Mouse (Mus musculus): Measurements from ENCODE around the gene Cryba4. TPM values are rescaled to one million over a fixed set of nuclear protein-coding genes. Genes with fewer than 3 reads are reported as not detected.

The Cryba4 gene
- polyA plus RNA-seq, 1 experiment from 2014 or later = 1.3 TPM

- 58% methylated on average over 8 of the region's 8 CpGs for WGBS
- Histone ChIP-seq H3K4me3 (ENCODE audit: low read depth, low read length) (no peak overlapping the region), H3K27me3 (ENCODE audit: control insufficient read depth, insufficient read depth, low read length) (no peaks in the 10 kb centered on the region), H3K4me1 (ENCODE audit: control insufficient read depth, insufficient read depth, low read length) (peaks cover 5% of the 10 kb centered on the region; the same call in 1 of the 2 replicates), H3K9me3 (ENCODE audit: control insufficient read depth, low read length) (no peaks in the 10 kb centered on the region), H3K9ac (ENCODE audit: low read length) (no peak overlapping the region), H3K27ac (ENCODE audit: low read depth, low read length) (no peak overlapping the region), H3K36me3 (ENCODE audit: control insufficient read depth, insufficient read depth, low read length) (no peaks in the 10 kb centered on the region), H3K4me2 (ENCODE audit: low read depth) (no peak overlapping the region)
- DNase-seq (ENCODE audit: low spot score) (no peak), ATAC-seq (ENCODE audit: insufficient read depth, low FRiP score, low TSS enrichment) (no peak)
These were observed 7.3 kb downstream of the Cryba4 start for GRCm38 (mm10) chr5:112244890-112245615.

DNA sequence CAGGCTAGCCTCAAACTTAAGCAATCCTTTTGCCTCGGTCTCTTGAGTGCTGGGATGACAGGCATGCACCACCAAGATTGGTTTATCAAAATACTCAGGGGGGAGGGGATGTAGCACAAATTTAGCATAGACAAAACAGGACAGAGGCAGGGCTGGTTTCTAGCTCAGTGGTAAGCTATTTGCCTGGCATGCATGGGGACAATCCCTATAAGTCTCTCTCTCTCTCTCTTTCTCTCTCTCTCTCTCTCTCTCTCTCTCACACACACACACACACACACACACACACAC, 8.1 kb downstream of the Cryba4 start:
- Histone ChIP-seq H3K9ac (ENCODE audit: low read length) (no peak overlapping the region), H3K4me2 (ENCODE audit: low read depth) (no peak overlapping the region), H3K27me3 (ENCODE audit: control insufficient read depth, insufficient read depth, low read length) (no peaks in the 10 kb centered on the region), H3K4me3 (ENCODE audit: low read depth, low read length) (no peak overlapping the region), H3K27ac (ENCODE audit: low read depth, low read length) (no peak overlapping the region), H3K9me3 (ENCODE audit: control insufficient read depth, low read length) (no peaks in the 10 kb centered on the region), H3K36me3 (ENCODE audit: control insufficient read depth, insufficient read depth, low read length) (no peaks in the 10 kb centered on the region), H3K4me1 (ENCODE audit: control insufficient read depth, insufficient read depth, low read length) (peaks cover 5% of the 10 kb centered on the region; the same call in 1 of the 2 replicates)
- ATAC-seq (ENCODE audit: insufficient read depth, low FRiP score, low TSS enrichment) = no peak
- no peak for DNase-seq (ENCODE audit: low spot score)
- 82% methylated on average over 1 of the region's 1 CpGs for WGBS

DNA sequence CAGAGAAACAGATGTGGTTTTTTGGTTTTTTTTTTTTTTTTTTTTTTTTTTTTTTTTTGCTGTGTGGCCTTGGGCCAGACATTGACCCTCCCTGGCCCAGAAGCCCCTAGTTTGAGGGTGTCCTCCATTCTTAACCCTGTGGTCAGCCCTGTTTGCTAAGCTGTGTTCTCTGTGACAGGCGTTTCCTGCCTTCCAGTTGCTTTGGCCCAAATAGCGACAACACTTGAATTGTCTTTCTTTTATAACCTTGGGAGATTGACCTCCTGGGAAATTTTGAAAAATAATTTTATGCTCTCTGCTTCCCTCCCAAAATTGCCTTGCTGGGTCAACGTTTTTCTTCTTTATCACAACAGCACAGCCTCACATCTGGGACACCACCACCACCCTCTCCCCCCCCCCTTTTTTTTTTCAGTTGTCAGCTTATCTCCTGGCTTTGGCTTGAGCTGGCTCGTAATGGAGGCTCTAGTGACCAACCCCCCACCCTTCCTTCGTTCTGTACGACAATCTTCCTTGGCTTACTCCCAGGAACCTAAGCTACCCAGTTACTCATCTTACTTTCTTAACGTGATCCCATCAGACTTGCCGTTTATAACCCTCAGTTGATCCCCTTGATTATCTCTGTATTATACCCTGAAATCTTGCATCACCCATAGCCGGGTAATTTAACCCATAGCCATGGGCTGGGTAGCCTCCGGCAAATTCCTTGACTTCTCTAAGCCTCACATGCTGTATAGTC, 8.6 kb downstream of the Cryba4 start:
- no peak for ATAC-seq (ENCODE audit: insufficient read depth, low FRiP score, low TSS enrichment)
- Histone ChIP-seq H3K27me3 (ENCODE audit: control insufficient read depth, insufficient read depth, low read length) (no peaks in the 10 kb centered on the region), H3K4me2 (ENCODE audit: low read depth) (no peak overlapping the region), H3K36me3 (ENCODE audit: control insufficient read depth, insufficient read depth, low read length) (no peaks in the 10 kb centered on the region), H3K4me1 (ENCODE audit: control insufficient read depth, insufficient read depth, low read length) (peaks cover 8% of the 10 kb centered on the region; the same call in 1 of the 2 replicates), H3K27ac (ENCODE audit: low read depth, low read length) (no peak overlapping the region), H3K9ac (ENCODE audit: low read length) (no peak overlapping the region), H3K4me3 (ENCODE audit: low read depth, low read length) (no peak overlapping the region), H3K9me3 (ENCODE audit: control insufficient read depth, low read length) (no peaks in the 10 kb centered on the region)
- 83% methylated on average over 10 of the region's 10 CpGs for WGBS
- DNase-seq (ENCODE audit: low spot score) = no peak

DNA sequence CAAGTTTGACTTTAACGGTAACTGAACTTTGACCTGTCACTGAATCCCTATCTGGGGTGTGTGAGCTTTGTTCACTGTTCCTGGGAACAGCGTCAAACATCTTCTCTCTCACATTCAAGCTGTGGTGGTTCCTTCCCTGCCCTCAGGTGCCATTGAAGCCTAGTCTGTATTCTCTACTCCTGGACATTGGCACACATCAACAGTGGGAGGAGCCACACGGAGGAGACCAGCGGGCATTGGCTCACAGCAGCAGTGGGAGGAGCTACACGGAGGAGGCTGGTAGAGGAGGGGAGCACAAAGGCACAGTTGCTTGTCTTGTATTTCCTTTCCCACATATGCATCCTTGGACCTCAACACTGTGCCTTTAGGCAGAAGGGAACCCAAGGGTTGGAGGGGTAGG, 9.3 kb downstream of the Cryba4 start:
- no peaks in the 10 kb centered on the region for H3K36me3 ChIP-seq (ENCODE audit: control insufficient read depth, insufficient read depth, low read length)
- DNase-seq (ENCODE audit: low spot score) (no peak), ATAC-seq (ENCODE audit: insufficient read depth, low FRiP score, low TSS enrichment) (no peak)
- no peaks in the 10 kb centered on the region for H3K27me3 ChIP-seq (ENCODE audit: control insufficient read depth, insufficient read depth, low read length)
- no peaks in the 10 kb centered on the region for H3K9me3 ChIP-seq (ENCODE audit: control insufficient read depth, low read length)
- peaks cover 14% of the 10 kb centered on the region; the same call in 1 of the 2 replicates for H3K4me1 ChIP-seq (ENCODE audit: control insufficient read depth, insufficient read depth, low read length)
- no peak overlapping the region for H3K4me2 ChIP-seq (ENCODE audit: low read depth)
- H3K27ac ChIP-seq (ENCODE audit: low read depth, low read length) = no peak overlapping the region
- no peak overlapping the region for H3K9ac ChIP-seq (ENCODE audit: low read length)
- no peak overlapping the region for H3K4me3 ChIP-seq (ENCODE audit: low read depth, low read length)
- 52% methylated on average over 5 of the region's 5 CpGs for WGBS

- DNase-seq (ENCODE audit: low spot score) (no peak), ATAC-seq (ENCODE audit: insufficient read depth, low FRiP score, low TSS enrichment) (no peak)
- Histone ChIP-seq H3K4me2 (ENCODE audit: low read depth) (no peak overlapping the region), H3K4me3 (ENCODE audit: low read depth, low read length) (no peak overlapping the region), H3K9me3 (ENCODE audit: control insufficient read depth, low read length) (no peaks in the 10 kb centered on the region), H3K27me3 (ENCODE audit: control insufficient read depth, insufficient read depth, low read length) (no peaks in the 10 kb centered on the region), H3K27ac (ENCODE audit: low read depth, low read length) (no peak overlapping the region), H3K36me3 (ENCODE audit: control insufficient read depth, insufficient read depth, low read length) (no peaks in the 10 kb centered on the region), H3K9ac (ENCODE audit: low read length) (no peak overlapping the region), H3K4me1 (ENCODE audit: control insufficient read depth, insufficient read depth, low read length) (peaks cover 21% of the 10 kb centered on the region)
- 70% methylated on average over 5 of the region's 5 CpGs for WGBS
These were observed 9.9 kb downstream of the Cryba4 start for GRCm38 (mm10) chr5:112242361-112242778.

GRCm38 (mm10) chr5:112241849-112242248, 10.5 kb downstream of the Cryba4 start:
- no peak overlapping the region for H3K4me2 ChIP-seq (ENCODE audit: low read depth)
- ATAC-seq (ENCODE audit: insufficient read depth, low FRiP score, low TSS enrichment) = no peak
- no peak overlapping the region for H3K27ac ChIP-seq (ENCODE audit: low read depth, low read length)
- no peak for DNase-seq (ENCODE audit: low spot score)
- H3K4me1 ChIP-seq (ENCODE audit: control insufficient read depth, insufficient read depth, low read length) = peaks cover 26% of the 10 kb centered on the region
- no peak overlapping the region for H3K9ac ChIP-seq (ENCODE audit: low read length)
- no peaks in the 10 kb centered on the region for H3K36me3 ChIP-seq (ENCODE audit: control insufficient read depth, insufficient read depth, low read length)
- WGBS = 79% methylated on average over 2 of the region's 2 CpGs
- H3K4me3 ChIP-seq (ENCODE audit: low read depth, low read length) = no peak overlapping the region
- H3K9me3 ChIP-seq (ENCODE audit: control insufficient read depth, low read length) = no peaks in the 10 kb centered on the region
- H3K27me3 ChIP-seq (ENCODE audit: control insufficient read depth, insufficient read depth, low read length) = no peaks in the 10 kb centered on the region

DNA sequence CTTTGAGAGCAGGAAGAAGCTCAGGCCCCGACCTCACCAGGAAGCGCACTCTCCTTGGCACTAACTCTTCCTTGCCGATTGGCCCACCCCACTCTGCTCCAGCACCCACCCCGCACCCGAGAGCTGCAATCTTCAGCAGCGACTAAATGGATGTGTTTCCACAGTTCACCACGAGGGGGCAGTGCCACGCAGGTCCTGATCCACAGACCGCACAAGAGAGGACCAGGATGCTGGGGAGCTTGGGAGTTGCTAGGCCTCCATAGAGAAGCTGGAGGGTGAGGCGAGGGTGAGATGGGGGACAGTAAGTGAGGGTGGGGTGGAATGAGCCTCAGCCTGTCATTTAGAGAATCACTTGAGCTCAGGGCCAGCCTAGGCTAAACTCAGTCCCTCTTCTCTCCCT, 11.6 kb downstream of the Cryba4 start:
- no peaks in the 10 kb centered on the region for H3K9me3 ChIP-seq (ENCODE audit: control insufficient read depth, low read length)
- no peak overlapping the region for H3K9ac ChIP-seq (ENCODE audit: low read length)
- 2% methylated on average over 10 of the region's 10 CpGs for WGBS
- DNase-seq (ENCODE audit: low spot score) (peak; percentile 87), ATAC-seq (ENCODE audit: insufficient read depth, low FRiP score, low TSS enrichment) (peak; percentile 23)
- H3K4me3 ChIP-seq (ENCODE audit: low read depth, low read length) = no peak overlapping the region
- no peak overlapping the region; the same call in 1 of the 2 replicates for H3K27ac ChIP-seq (ENCODE audit: low read depth, low read length)
- H3K4me1 ChIP-seq (ENCODE audit: control insufficient read depth, insufficient read depth, low read length) = peaks cover 32% of the 10 kb centered on the region
- H3K4me2 ChIP-seq (ENCODE audit: low read depth) = no peak overlapping the region
- no peaks in the 10 kb centered on the region for H3K36me3 ChIP-seq (ENCODE audit: control insufficient read depth, insufficient read depth, low read length)
- no peaks in the 10 kb centered on the region for H3K27me3 ChIP-seq (ENCODE audit: control insufficient read depth, insufficient read depth, low read length)

DNA sequence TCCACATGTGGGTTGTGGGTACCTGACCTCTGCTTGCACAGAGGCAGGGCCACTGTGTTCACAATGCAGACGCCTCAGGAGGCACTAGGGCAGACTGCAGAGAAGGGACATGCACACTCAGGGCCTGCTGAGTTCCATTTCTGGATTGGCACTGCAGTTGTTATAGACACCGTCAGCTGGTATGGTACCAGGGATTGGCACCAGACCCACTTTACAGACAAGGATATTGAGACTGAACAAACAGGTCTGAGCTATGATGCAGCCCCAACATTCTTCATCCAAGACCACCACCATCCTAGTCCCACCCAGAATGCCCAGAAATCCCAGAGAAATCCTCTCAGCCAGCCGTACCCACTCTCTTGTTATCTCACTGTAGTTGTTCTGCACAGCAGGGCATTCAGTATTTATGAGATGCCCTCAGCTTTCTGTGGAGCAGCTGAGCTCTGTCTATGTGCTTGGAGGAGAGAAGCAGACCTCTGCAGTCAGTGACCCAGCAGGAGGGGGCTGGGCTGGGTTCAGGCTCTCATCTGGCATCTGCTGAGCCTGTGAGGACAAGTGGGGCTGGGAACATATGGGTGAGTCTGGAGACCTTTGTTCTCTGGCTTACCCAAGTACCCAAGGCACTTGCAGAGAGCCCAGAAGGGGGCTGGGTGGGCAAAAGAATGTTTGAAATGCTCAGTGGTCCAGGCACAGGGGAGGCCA, 13.4 kb downstream of the Cryba4 start:
- ATAC-seq (ENCODE audit: insufficient read depth, low FRiP score, low TSS enrichment) (peak; percentile 46; the same call in 1 of the 2 replicates), DNase-seq (ENCODE audit: low spot score) (peak; percentile 73)
- H3K27ac ChIP-seq (ENCODE audit: low read depth, low read length) = peak overlapping the region; percentile 96
- H3K27me3 ChIP-seq (ENCODE audit: control insufficient read depth, insufficient read depth, low read length) = no peaks in the 10 kb centered on the region
- H3K4me3 ChIP-seq (ENCODE audit: low read depth, low read length) = no peak overlapping the region
- no peaks in the 10 kb centered on the region for H3K36me3 ChIP-seq (ENCODE audit: control insufficient read depth, insufficient read depth, low read length)
- WGBS = 58% methylated on average over 3 of the region's 3 CpGs
- H3K9me3 ChIP-seq (ENCODE audit: control insufficient read depth, low read length) = no peaks in the 10 kb centered on the region
- H3K9ac ChIP-seq (ENCODE audit: low read length) = peak overlapping the region; percentile 33
- no peak overlapping the region for H3K4me2 ChIP-seq (ENCODE audit: low read depth)
- peaks cover 32% of the 10 kb centered on the region for H3K4me1 ChIP-seq (ENCODE audit: control insufficient read depth, insufficient read depth, low read length)

Data from neural tube, embryonic 11.5 days (tissue).